Mouse (Mus musculus): ENCODE data around the gene Fbxw19.
"Not testable (repeated sequence)": the region's sequence is repeated elsewhere in the genome, so short reads cannot be mapped to it uniquely, and the experiment has no call there.

Gene Fbxw19

DNA sequence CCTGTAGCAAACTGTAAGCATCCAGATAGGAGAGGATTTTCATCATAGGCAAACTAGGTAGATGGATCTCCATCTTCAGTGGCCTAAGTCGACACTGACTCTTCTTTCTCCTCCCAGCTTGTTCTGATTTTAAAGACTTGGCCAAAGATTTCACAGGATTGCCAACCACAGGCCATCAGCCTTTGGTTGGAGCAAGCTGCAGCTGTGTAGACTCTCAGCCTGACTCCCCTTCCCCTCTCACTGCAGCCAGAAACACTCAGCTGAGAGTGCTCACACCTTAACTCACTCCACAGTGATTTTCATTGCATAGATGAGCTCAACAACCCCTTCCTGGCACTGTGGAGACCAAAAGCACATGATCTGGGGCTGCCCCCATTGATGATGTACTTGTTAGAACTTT is at the start of gene Fbxw19:
TSS of gene Fbxw19 (minus strand) at position 101 of the 400 bp plus-strand sequence.
- not testable (repeated sequence) for DNase-seq (ENCODE audit: low read depth)

DNA sequence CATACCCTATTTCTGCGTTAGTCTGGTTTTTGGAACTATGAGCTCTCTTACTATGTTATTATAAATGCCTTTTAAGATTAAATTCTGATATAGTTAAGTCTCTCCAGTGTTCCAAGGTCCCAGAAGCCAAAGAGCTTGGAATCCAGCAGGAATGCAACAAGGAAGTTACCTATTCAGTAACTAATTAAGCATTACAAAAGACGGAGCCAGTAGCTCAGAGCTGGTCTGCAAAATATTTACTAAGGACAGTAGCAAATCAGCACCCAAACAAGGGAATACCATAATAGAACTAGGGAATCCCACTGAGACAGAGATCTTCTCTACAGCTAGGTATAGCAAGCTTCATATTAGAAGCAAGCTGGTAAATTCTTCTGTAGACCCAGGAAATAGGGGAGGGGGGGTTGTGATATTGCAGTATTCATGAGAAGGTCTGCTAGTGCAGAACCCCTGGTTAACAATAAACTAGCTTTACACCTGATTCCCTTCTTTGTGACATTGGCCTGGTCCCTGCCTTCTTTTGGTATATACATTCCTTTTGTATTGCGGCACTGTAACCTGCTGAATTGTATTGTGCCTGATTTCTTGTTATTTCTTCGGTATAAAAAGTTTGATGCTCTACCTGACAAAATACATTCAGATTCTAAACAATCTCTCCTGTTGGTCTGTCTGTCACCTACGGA is 27.9 kb upstream of the Fbxw19 start:
- no peak for DNase-seq (ENCODE audit: low read depth)

DNA sequence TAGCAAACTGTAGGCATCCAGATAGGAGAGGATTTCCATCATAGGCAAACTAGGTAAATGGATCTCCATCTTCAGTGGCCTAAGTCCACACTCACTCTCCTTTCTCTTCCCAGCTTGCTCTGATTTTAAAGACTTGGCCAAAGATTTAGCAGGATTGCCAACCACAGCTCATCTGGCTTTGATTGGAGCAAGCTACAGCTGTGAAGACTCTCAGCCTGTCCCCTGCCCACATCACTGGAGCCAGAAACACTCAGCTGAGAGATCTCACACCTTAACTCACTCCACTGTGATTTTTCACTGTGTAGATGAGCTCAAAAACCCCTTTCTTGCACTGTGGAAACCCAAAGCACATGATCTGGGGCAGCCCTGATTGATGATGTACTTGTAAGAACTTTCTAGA is 46.6 kb downstream of the Fbxw19 start, which contains the start of gene Fbxw16:
TSS of gene Fbxw16 (minus strand) at position 101 of the 400 bp plus-strand sequence.
- no peak for DNase-seq (ENCODE audit: low read depth)

DNA sequence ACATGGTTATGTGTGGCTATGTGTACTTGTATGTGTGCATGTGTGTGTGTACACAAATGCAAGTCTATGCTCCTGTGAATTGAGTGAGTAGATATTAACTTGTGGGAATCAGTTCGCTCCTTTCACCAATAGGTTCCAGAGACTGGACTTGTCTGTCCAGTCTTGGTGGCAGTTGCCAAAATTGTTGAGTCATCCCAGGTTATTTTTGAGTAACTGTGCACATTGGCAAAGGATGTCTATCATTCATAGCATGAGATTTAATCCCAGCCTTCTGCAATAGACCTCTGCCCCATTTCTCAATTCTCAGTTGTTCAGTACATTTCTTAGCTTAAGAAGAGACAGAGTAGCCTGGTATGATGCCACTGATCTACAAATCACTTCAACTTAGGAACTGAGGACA is 62.7 kb downstream of the Fbxw19 start:
- DNase-seq (ENCODE audit: low read depth) = no peak

Measured in 416B (cell line).